8 mouse cellular contexts compared by ENCODE assay signal in the genomic region with DNA sequence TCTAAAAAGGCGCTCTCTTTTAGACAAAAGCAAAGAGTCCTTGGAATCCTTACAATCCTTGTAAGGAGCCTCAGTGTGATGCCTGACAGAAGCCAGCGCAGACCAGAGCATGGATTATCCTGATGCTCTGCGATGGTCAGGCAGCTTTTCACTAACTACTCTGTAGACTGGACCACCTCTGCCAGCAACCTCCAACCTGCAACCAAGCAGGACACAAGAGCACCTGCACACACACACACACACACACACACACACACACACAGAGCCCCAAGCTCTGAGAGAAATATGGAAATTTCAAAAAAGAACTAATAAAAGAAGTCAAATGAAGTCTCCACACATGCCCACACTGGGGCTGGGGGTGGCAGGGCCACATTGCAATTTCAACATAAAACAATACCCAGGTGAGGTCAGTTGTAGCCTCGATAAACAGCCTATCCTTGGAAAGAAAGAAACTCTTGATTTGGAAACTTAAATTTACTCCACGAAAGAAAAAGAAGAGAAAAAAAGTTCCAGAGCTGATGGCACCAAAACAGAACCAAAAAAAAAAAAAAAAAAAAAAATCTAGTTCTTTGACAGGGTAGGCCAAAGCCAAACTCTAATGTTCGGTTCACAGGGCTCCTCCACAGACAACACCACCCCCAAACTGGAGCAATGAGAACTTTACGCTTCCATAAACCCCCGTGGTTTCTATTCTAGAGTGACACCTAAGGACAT. TPM values are rescaled to one million over a fixed set of nuclear protein-coding genes. Genes with fewer than 3 reads are reported as not detected.
A peak's percentile ranks its signal among the peaks of the same experiment; 100 is the strongest.
DNase-seq lines count a peak whose midpoint lies in the region; ATAC-seq lines count a peak whose summit lies in the region.

No protein-coding gene starts in this region.

- peak overlapping the region; percentile 99 for H3K9ac ChIP-seq in kidney, embryonic 15.5 days
- H3K9ac ChIP-seq in hindbrain, embryonic 12.5 days, result peak overlapping the region; percentile 100
- peak overlapping the region; percentile 99 for H3K9ac ChIP-seq in midbrain, embryonic 14.5 days (replicated peaks; ENCODE audit: low read length)

- no peaks in the 10 kb centered on the region for H3K9me3 ChIP-seq in kidney, embryonic 15.5 days (replicated peaks)
- H3K9me3 ChIP-seq in hindbrain, embryonic 12.5 days (replicated peaks), result no peaks in the 10 kb centered on the region
- no peaks in the 10 kb centered on the region for H3K9me3 ChIP-seq in midbrain, embryonic 14.5 days (ENCODE audit: control insufficient read depth, low read length)

- H3K27me3 ChIP-seq in kidney, embryonic 15.5 days, result no peaks in the 10 kb centered on the region
- no peaks in the 10 kb centered on the region for H3K27me3 ChIP-seq in hindbrain, embryonic 12.5 days
- H3K27me3 ChIP-seq in midbrain, embryonic 14.5 days (ENCODE audit: control insufficient read depth, insufficient read depth, low read length), result no peaks in the 10 kb centered on the region

- intact Hi-C loops in left cerebral cortex, postnatal 14 days (cut with DNase I), result no loop called here

- no peak for ATAC-seq in kidney, embryonic 15.5 days (replicated peaks; ENCODE audit: low FRiP score)
- ATAC-seq in hindbrain, embryonic 12.5 days (ENCODE audit: low FRiP score), result no peak
- ATAC-seq in midbrain, embryonic 14.5 days (ENCODE audit: low FRiP score, low TSS enrichment), result no peak

- H3K27ac ChIP-seq in kidney, embryonic 15.5 days, result peak overlapping the region; percentile 99
- H3K27ac ChIP-seq in brown adipose tissue, adult 24 weeks (replicated peaks; ENCODE audit: low read depth, low read length), result peak overlapping the region; percentile 64
- H3K27ac ChIP-seq in hindbrain, embryonic 12.5 days, result no peak overlapping the region; the same call in 1 of the 2 replicates
- 0 out of 2 replicates have a peak overlapping the region, but pooled peaks have one; percentile 99 for H3K27ac ChIP-seq in midbrain, embryonic 14.5 days (replicated peaks; ENCODE audit: low read depth, low read length)

- 0 out of 2 replicates have a peak, but pooled peaks cover 5% of the 10 kb centered on the region for H3K36me3 ChIP-seq in kidney, embryonic 15.5 days
- H3K36me3 ChIP-seq in hindbrain, embryonic 12.5 days, result no peaks in the 10 kb centered on the region
- no peaks in the 10 kb centered on the region for H3K36me3 ChIP-seq in midbrain, embryonic 14.5 days (ENCODE audit: control insufficient read depth, insufficient read depth, low read length)

- H3K4me1 ChIP-seq in kidney, embryonic 15.5 days, result peaks cover 27% of the 10 kb centered on the region
- peaks cover 20% of the 10 kb centered on the region for H3K4me1 ChIP-seq in brown adipose tissue, adult 24 weeks (ENCODE audit: control insufficient read depth, insufficient read depth, insufficient read length, low read length)
- H3K4me1 ChIP-seq in hindbrain, embryonic 12.5 days, result peaks cover 36% of the 10 kb centered on the region
- H3K4me1 ChIP-seq in midbrain, embryonic 14.5 days (ENCODE audit: control insufficient read depth, insufficient read depth, low read length), result peaks cover 22% of the 10 kb centered on the region

- H3K4me2 ChIP-seq in kidney, embryonic 15.5 days, result peak overlapping the region; percentile 69
- peak overlapping the region; percentile 92 for H3K4me2 ChIP-seq in hindbrain, embryonic 12.5 days (replicated peaks)
- peak overlapping the region; percentile 75 for H3K4me2 ChIP-seq in midbrain, embryonic 14.5 days (ENCODE audit: low read length)

- peak overlapping the region; percentile 90 for H3K4me3 ChIP-seq in kidney, embryonic 15.5 days (replicated peaks)
- peak overlapping the region; percentile 81 for H3K4me3 ChIP-seq in brown adipose tissue, adult 24 weeks (ENCODE audit: insufficient read depth, low read depth, low read length)
- peak overlapping the region; percentile 98 for H3K4me3 ChIP-seq in hindbrain, embryonic 12.5 days
- peak overlapping the region; percentile 95 for H3K4me3 ChIP-seq in midbrain, embryonic 14.5 days (replicated peaks; ENCODE audit: low read depth, low read length)

- DNase-seq in kidney, adult 11 months, result no peak
- no peak for DNase-seq in midbrain, embryonic 14.5 days
- no peak for DNase-seq in left cerebral cortex, postnatal 14 days (ENCODE audit: low spot score in 2 of 2)
- no peak for DNase-seq in gastrocnemius, postnatal 4 days (ENCODE audit: low spot score in 2 of 2)
- DNase-seq in B cell, adult 2 months, result no peak

- WGBS in kidney, embryonic 15.5 days, result 43% methylated on average over 8 of the region's 8 CpGs
- WGBS in hindbrain, embryonic 12.5 days, result 49% methylated on average over 8 of the region's 8 CpGs
- 33% methylated on average over 8 of the region's 8 CpGs for WGBS in midbrain, embryonic 14.5 days

RNA-seq across cellular contexts. Expression of gene Ino80d, which starts 2.2 kb away (rescaled TPM):
- polyA plus RNA-seq in kidney, embryonic 15.5 days (2015; fragmentation: Nextera tagmentation; extraction: Ambion mirVana), result 12.1 and 12.9 TPM in 2 replicates
- 3.7 and 5.2 TPM in 2 replicates for polyA plus RNA-seq in brown adipose tissue, adult 24 weeks (2012; ENCODE audit: insufficient read depth, insufficient read length, missing spikeins)
- 13.4 and 14.0 TPM in 2 replicates for polyA plus RNA-seq in hindbrain, embryonic 12.5 days (2016; fragmentation: Nextera tagmentation; extraction: Ambion mirVana)
- 8.2 and 10.3 TPM in 2 replicates for polyA plus RNA-seq in midbrain, embryonic 14.5 days (2014; fragmentation: Nextera tagmentation; extraction: Ambion mirVana)
- total RNA-seq in left cerebral cortex, postnatal 14 days (2021), result 10 to 100 TPM; 27.4 to 29.6 TPM
- total RNA-seq in gastrocnemius, postnatal 4 days (2021), result 10 to 100 TPM; 26.5 to 26.6 TPM
